Mouse (Mus musculus): ENCODE measurements around the gene Ablim2. TPM values are rescaled to one million over a fixed set of nuclear protein-coding genes. Genes with fewer than 3 reads are reported as not detected.

Ablim2 gene
- total RNA-seq, 1 experiment from 2014 or later = not detected

- no peak for ATAC-seq (replicated peaks; ENCODE audit: insufficient number of reproducible peaks, low FRiP score, low TSS enrichment, poor library complexity, severe bottlenecking)
Observed at GRCm38 (mm10) chr5:35762388-35762787, 4.7 kb downstream of the Ablim2 start.

- ATAC-seq (replicated peaks; ENCODE audit: insufficient number of reproducible peaks, low FRiP score, low TSS enrichment, poor library complexity, severe bottlenecking) = no peak
Observed at GRCm38 (mm10) chr5:35762850-35763249, 5.2 kb downstream of the Ablim2 start.

- no peak for ATAC-seq (replicated peaks; ENCODE audit: insufficient number of reproducible peaks, low FRiP score, low TSS enrichment, poor library complexity, severe bottlenecking)
Observed at GRCm38 (mm10) chr5:35765909-35766308, 8.2 kb downstream of the Ablim2 start.

- no peak for ATAC-seq (replicated peaks; ENCODE audit: insufficient number of reproducible peaks, low FRiP score, low TSS enrichment, poor library complexity, severe bottlenecking)
Observed at GRCm38 (mm10) chr5:35768525-35768924, 10.8 kb downstream of the Ablim2 start.

GRCm38 (mm10) chr5:35768997-35769396, 11.3 kb downstream of the Ablim2 start:
- ATAC-seq (replicated peaks; ENCODE audit: insufficient number of reproducible peaks, low FRiP score, low TSS enrichment, poor library complexity, severe bottlenecking) = no peak

- ATAC-seq (replicated peaks; ENCODE audit: insufficient number of reproducible peaks, low FRiP score, low TSS enrichment, poor library complexity, severe bottlenecking) = no peak
Observed at GRCm38 (mm10) chr5:35770246-35770645, 12.6 kb downstream of the Ablim2 start.

GRCm38 (mm10) chr5:35770891-35771663, 13.4 kb downstream of the Ablim2 start:
- ATAC-seq (replicated peaks; ENCODE audit: insufficient number of reproducible peaks, low FRiP score, low TSS enrichment, poor library complexity, severe bottlenecking) = no peak

GRCm38 (mm10) chr5:35773274-35774136, 15.8 kb downstream of the Ablim2 start:
- ATAC-seq (replicated peaks; ENCODE audit: insufficient number of reproducible peaks, low FRiP score, low TSS enrichment, poor library complexity, severe bottlenecking) = no peak

- ATAC-seq (replicated peaks; ENCODE audit: insufficient number of reproducible peaks, low FRiP score, low TSS enrichment, poor library complexity, severe bottlenecking) = no peak
Observed at GRCm38 (mm10) chr5:35774137-35774424, 16.4 kb downstream of the Ablim2 start.

GRCm38 (mm10) chr5:35781116-35781515, 23.4 kb downstream of the Ablim2 start:
- ATAC-seq (replicated peaks; ENCODE audit: insufficient number of reproducible peaks, low FRiP score, low TSS enrichment, poor library complexity, severe bottlenecking) = no peak

GRCm38 (mm10) chr5:35782648-35783180, 25.0 kb downstream of the Ablim2 start:
- ATAC-seq (replicated peaks; ENCODE audit: insufficient number of reproducible peaks, low FRiP score, low TSS enrichment, poor library complexity, severe bottlenecking) = no peak

- ATAC-seq (replicated peaks; ENCODE audit: insufficient number of reproducible peaks, low FRiP score, low TSS enrichment, poor library complexity, severe bottlenecking) = no peak
Observed at GRCm38 (mm10) chr5:35785853-35786252, 28.2 kb downstream of the Ablim2 start.

- no peak for ATAC-seq (replicated peaks; ENCODE audit: insufficient number of reproducible peaks, low FRiP score, low TSS enrichment, poor library complexity, severe bottlenecking)
Observed at GRCm38 (mm10) chr5:35787847-35788246, 30.2 kb downstream of the Ablim2 start.

- ATAC-seq (replicated peaks; ENCODE audit: insufficient number of reproducible peaks, low FRiP score, low TSS enrichment, poor library complexity, severe bottlenecking) = no peak
Observed at GRCm38 (mm10) chr5:35788719-35789118, 31.0 kb downstream of the Ablim2 start.

GRCm38 (mm10) chr5:35789697-35790096, 32.0 kb downstream of the Ablim2 start:
- ATAC-seq (replicated peaks; ENCODE audit: insufficient number of reproducible peaks, low FRiP score, low TSS enrichment, poor library complexity, severe bottlenecking) = no peak

- no peak; the same call in 1 of the 2 replicates for ATAC-seq (replicated peaks; ENCODE audit: insufficient number of reproducible peaks, low FRiP score, low TSS enrichment, poor library complexity, severe bottlenecking)
Observed at GRCm38 (mm10) chr5:35790387-35791065, 32.8 kb downstream of the Ablim2 start.

- ATAC-seq (replicated peaks; ENCODE audit: insufficient number of reproducible peaks, low FRiP score, low TSS enrichment, poor library complexity, severe bottlenecking) = no peak
Observed at GRCm38 (mm10) chr5:35793971-35794370, 36.3 kb downstream of the Ablim2 start.

- ATAC-seq (replicated peaks; ENCODE audit: insufficient number of reproducible peaks, low FRiP score, low TSS enrichment, poor library complexity, severe bottlenecking) = no peak
Observed at GRCm38 (mm10) chr5:35794942-35795341, 37.3 kb downstream of the Ablim2 start.

GRCm38 (mm10) chr5:35795481-35796048, 37.9 kb downstream of the Ablim2 start:
- ATAC-seq (replicated peaks; ENCODE audit: insufficient number of reproducible peaks, low FRiP score, low TSS enrichment, poor library complexity, severe bottlenecking) = peak; percentile 69; the same call in 1 of the 2 replicates

All from monocyte, adult 5-6 weeks (primary cell).